Mouse (Mus musculus) olfactory bulb, adult 2 months (tissue): ENCODE measurements around the gene Birc7. TPM values are rescaled to one million over a fixed set of nuclear protein-coding genes. Genes with fewer than 3 reads are reported as not detected.

Experiments
- H3K27ac ChIP-seq: fragments of 200-500 bp; 2 replicates; pipeline ENCODE4 v1.5.1; 2012; ENCODE audit warnings: low read depth, low read length; ENCODE audit not compliant: insufficient read depth
- H3K4me1 ChIP-seq: fragments of 200-500 bp; 2 replicates; pipeline ENCODE4 v1.6.1; 2012; ENCODE audit warnings: low read length; ENCODE audit not compliant: control insufficient read depth, insufficient read depth
- H3K4me3 ChIP-seq: fragments of 200-500 bp; 2 replicates; pipeline ENCODE4 v1.5.1; 2012; ENCODE audit warnings: mild to moderate bottlenecking, low read depth, low read length, moderate library complexity; ENCODE audit not compliant: insufficient read depth
- CTCF ChIP-seq: fragments of 200-500 bp; IDR thresholded peaks from 2 replicates; pipeline ENCODE4 v1.5.1; 2012; ENCODE audit warnings: low read depth, mild to moderate bottlenecking, low read length, moderate library complexity; ENCODE audit not compliant: insufficient read depth
- POLR2A ChIP-seq: fragments of 200-500 bp; IDR thresholded peaks from 2 replicates; pipeline ENCODE4 v1.6.1; 2012; ENCODE audit warnings: mild to moderate bottlenecking, low read depth, low read length, moderate library complexity; ENCODE audit not compliant: insufficient read depth
- WGBS: fragments of 180-500 bp; shearing (Covaris S2); methylation state at CpG from one replicate; pipeline ENCODE4 v1.1.7; 2018; 5-methylcytosine and 5-hydroxymethylcytosine counted together
- polyA plus RNA-seq: library from polyadenylated mRNA; stranded (reverse); fragments of >200 nt; gene quantifications from 2 replicates; pipeline ENCODE4 v1.2.4, GENCODE M21; 2012; ENCODE audit warnings: low replicate concordance; ENCODE audit not compliant: missing spikeins, insufficient read depth, insufficient read length

Gene Birc7
- polyA plus RNA-seq, 1 experiment = not detected

- Histone ChIP-seq H3K27ac (peak overlapping the region; percentile 98), H3K4me3 (peak overlapping the region; percentile 83), H3K4me1 (peaks cover 37% of the 10 kb centered on the region)
- 6% methylated on average over 9 of the region's 9 CpGs for WGBS
- TF ChIP-seq CTCF (no peak), POLR2A (no peak)
Measured at GRCm38 (mm10) chr2:180891835-180892323, 36.9 kb upstream of the Birc7 start.

DNA sequence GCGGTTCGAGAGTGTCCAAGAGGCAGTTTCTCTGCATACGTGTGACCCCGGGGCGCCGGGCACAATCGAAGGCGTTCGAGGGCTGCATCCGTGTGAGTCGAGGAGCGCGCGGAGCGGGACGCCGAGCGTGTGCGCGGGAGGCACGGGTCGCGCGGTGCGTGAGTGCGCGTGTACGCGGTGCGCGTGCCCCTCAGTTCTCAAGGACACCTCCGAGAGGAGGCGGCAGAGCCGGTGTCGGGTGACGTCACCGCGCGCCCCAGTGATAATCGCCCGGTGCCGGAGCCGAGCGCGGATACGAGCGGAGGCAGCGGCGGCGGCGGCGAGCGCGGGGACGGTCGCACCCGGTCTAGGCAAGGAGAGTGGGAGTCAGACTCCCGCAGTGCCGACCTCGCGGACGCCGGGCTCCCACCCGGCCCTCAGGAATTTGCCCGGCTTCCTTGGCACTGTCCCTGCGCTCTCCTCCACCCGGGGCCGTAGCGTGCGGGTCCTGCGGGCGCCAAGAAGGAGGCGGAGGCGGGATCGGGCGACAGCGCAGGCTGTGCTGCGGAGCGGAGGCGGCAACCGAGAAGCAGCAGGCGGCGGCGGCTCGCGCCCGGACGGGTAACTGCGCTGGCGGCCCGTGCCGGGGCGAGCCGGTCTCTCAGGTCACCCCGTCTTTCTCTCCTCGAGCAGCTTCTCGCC lies 35.8 kb upstream of the Birc7 start:
- peak overlapping the region; percentile 87 for H3K4me3 ChIP-seq
- WGBS = under 1% methylated on average over 97 of the region's 97 CpGs
- peaks cover 43% of the 10 kb centered on the region for H3K4me1 ChIP-seq
- H3K27ac ChIP-seq = peak overlapping the region; percentile 98
- TF ChIP-seq CTCF (no peak), POLR2A (peak; percentile 96)

- WGBS = under 1% methylated on average over 50 of the region's 50 CpGs
- Histone ChIP-seq H3K27ac (peak overlapping the region; percentile 97), H3K4me1 (peaks cover 45% of the 10 kb centered on the region), H3K4me3 (peak overlapping the region; percentile 87)
- TF ChIP-seq CTCF (no peak), POLR2A (no peak)
Measured at GRCm38 (mm10) chr2:180893537-180894028, 35.2 kb upstream of the Birc7 start.

DNA sequence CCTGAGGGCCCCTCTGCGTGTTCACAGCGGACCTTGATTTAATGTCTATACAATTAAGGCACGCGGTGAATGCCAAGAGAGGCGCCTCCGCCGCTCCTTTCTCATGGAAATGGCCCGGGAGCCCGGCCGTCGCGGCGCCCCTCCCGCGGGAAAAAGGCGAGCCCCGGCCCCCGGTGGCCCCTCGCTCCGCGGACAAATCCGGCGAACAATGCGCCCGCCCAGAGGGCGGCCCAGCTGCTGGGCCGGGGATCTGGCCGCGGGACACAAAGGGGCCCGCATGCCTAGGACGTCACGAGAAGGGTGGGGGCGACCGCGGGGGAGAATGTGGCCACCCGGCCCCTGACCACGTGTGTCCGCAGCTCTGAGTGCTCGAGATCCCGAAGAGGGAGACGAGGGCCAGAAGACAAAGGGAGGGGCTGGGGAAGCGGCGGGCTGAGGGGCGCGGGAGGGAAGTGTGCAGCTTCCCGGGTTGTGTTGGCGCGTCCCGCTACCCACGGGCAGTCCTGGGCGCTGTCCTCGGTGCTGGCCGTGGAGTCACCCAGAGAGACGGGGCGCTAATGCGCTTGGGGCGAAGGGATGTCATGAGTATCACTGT lies 34.7 kb upstream of the Birc7 start:
- peak overlapping the region; percentile 97 for H3K27ac ChIP-seq
- TF ChIP-seq POLR2A (no peak), CTCF (no peak)
- WGBS = under 1% methylated on average over 57 of the region's 57 CpGs
- peaks cover 43% of the 10 kb centered on the region for H3K4me1 ChIP-seq
- H3K4me3 ChIP-seq = peak overlapping the region; percentile 87

- under 1% methylated on average over 13 of the region's 13 CpGs for WGBS
- peak overlapping the region; percentile 97 for H3K27ac ChIP-seq
- peak; percentile 95 for TF ChIP-seq CTCF
- no peak for TF ChIP-seq POLR2A
- peak overlapping the region; percentile 87 for H3K4me3 ChIP-seq
- peaks cover 37% of the 10 kb centered on the region for H3K4me1 ChIP-seq
Measured at GRCm38 (mm10) chr2:180894734-180895133, 34.1 kb upstream of the Birc7 start.

DNA sequence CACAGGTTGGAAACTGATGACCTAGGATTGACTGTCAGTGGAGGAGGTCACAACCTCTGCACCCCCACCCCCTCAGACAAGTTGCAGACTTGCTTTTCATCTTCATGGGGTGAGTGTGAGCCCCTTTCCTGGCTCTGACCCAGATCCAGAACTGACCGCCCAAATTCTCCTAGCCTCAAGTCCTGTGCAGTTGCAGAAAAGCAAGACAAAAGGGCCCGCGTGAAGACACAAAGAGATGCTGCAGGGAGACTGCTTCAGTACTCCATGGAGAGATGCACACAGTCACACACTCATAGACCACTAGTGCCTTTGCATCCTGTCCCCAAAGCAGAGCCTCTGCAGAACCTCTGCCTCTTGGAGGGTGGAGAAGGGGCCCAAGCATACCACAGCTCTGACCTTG lies 33.5 kb upstream of the Birc7 start:
- H3K27ac ChIP-seq = peak overlapping the region; percentile 88
- H3K4me1 ChIP-seq = peaks cover 31% of the 10 kb centered on the region
- TF ChIP-seq CTCF = no peak
- no peak for TF ChIP-seq POLR2A
- peak overlapping the region; percentile 42 for H3K4me3 ChIP-seq
- WGBS = 19% methylated on average over 3 of the region's 3 CpGs

- WGBS = 31% methylated on average over 11 of the region's 11 CpGs
- Histone ChIP-seq H3K4me1 (peaks cover 29% of the 10 kb centered on the region), H3K4me3 (peak overlapping the region; percentile 42), H3K27ac (peak overlapping the region; percentile 88)
- no peak for TF ChIP-seq CTCF
- no peak for TF ChIP-seq POLR2A
Measured at GRCm38 (mm10) chr2:180895837-180896525, 32.8 kb upstream of the Birc7 start.

DNA sequence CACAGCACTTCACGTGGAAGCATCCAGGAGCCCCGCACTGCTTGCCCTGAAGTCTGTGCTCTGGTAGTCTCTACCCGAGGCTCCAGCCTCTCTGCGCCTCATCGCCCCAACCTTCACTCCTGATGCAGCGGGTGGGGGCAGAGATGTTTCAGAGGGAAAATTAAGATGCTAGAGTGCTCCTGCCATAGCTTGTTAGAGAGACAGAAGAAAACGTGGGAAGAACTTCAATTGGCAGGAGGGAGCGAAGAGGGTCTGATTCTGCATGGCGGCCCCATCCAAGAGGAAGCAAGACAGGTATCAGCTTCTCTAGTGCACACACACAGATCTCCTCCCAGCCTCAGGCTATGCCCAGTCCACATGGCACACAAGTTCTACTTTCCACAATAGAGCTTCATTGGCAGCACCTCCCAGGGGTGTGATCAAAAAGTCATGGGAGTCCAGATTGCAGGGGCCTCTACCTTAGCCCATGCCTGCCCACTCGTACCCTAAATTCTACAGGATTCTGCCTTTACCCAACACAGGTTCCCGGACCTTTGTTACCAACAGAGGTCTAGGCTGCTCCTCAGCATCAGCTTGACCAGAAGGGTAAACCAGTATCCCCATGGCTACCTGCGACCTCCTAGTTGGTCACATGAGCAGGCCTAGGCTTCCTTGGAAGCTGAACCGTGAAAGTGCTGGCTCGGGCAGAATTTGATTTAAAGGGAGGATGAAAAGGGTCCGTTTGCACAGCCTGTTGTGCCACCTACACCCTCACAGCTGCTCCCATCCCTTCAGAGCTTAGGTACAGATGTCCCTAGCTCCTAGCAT lies 31.8 kb upstream of the Birc7 start:
- Histone ChIP-seq H3K27ac (peak overlapping the region; percentile 88), H3K4me3 (no peak overlapping the region), H3K4me1 (peaks cover 29% of the 10 kb centered on the region)
- TF ChIP-seq POLR2A = peak; percentile 31
- no peak for TF ChIP-seq CTCF
- WGBS = 33% methylated on average over 15 of the region's 15 CpGs
